Mouse (Mus musculus) splenic B cell, adult 2 months (primary cell): Measurements from ENCODE around the gene Ylpm1.

ENCODE experiments used
- DNase-seq: peaks from one replicate; pipeline ENCODE4 v3.0.0-alpha.2; 2011; ENCODE audit warnings: low read depth, low spot score
- H3K27me3 ChIP-seq: 2 replicates; pipeline ENCODE4 v1.6.1; 2012; ENCODE audit warnings: mild to moderate bottlenecking, low read length, moderate library complexity, mixed read lengths; ENCODE audit not compliant: control insufficient read depth, poor library complexity, insufficient read depth, severe bottlenecking
- H3K36me3 ChIP-seq: 2 replicates; pipeline ENCODE4 v1.6.1; 2012; ENCODE audit warnings: mild to moderate bottlenecking, low read length, moderate library complexity, mixed read lengths; ENCODE audit not compliant: control insufficient read depth, poor library complexity, insufficient read depth, severe bottlenecking

Gene Ylpm1

DNA sequence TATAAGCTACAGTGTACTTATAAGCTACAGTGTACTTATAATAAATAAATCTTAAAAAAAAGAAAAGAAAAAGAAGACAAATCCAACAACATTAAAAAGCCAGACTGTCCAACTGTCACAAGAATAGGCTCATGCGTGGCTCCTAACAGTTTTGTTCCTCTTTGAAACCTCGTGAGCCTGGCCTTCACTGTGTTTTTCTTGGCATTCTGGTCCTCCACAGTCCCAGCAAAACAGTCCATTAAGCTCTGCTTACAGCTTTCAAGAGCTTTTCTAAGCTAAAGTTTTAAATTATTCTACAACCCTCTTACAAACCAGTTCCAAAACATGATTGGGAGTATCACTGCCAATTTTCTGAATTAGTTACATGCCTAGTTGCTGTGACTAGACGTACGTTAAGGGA is 6.7 kb upstream of the Ylpm1 start:
- Histone ChIP-seq H3K27me3 (no peaks in the 10 kb centered on the region), H3K36me3 (no peaks in the 10 kb centered on the region)
- no peak for DNase-seq

DNA sequence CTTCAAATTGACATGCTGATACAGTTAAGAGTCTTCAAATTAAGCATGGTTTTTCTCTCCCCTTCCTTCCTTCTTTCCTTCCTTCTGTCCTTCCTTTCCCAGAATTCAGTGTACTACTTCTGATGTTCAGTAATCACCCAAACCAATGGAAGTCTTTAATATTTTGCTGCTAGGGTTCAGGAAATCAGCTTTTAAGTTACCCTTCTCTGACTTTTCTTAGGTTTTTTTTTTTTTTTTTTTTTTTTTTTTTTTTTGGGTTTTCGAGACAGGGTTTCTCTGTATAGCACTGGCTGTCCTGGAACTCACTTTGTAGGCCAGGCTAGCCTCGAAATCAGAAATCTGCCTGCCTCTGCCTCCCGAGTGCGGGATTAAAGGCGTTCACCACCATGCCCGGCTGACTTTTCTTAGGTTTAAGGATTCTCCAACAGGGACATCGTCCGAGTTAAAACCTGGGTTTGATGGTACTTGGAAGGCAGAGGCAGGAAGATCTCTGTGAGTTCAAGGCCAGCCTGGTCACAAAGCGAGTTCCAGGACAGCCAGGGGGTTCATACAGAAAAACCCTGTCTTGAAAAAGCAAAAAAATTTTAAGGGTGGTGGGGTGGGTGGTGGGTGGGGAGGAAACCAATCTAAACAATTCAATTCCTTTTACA is 884 bp upstream of the Ylpm1 start:
- DNase-seq = no peak

DNA sequence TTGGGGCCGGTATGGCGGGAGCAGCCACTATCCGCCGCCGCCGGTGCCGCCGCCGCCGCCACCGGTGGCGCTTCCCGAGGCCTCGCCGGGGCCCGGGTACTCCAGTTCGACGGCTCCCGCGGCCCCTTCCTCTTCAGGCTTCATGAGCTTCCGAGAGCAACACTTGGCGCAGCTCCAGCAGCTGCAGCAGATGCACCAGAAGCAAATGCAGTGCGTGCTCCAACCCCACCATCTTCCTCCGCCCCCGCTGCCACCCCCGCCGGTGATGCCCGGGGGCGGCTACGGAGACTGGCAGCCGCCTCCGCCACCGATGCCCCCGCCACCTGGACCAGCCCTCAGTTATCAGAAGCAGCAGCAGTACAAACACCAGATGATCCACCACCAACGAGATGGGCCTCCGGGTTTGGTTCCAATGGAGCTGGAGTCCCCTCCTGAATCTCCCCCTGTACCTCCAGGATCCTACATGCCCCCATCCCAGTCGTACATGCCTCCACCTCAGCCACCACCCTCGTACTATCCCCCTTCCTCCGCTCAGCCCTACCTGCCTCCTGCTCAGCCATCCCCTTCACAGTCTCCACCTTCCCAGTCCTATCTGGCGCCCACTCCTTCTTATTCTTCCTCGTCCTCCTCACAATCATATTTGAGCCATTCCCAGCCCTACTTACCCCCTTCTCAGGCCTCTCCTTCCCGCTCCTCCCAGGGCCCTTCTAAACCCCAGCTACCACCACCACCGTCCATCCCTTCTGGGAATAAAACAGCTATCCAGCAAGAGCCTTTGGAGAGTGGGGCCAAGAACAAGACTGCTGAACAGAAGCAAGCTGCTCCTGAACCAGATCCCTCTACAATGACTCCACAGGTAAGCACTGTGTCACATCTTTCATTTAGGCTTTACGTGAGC is 629 bp downstream of the Ylpm1 start:
- H3K36me3 ChIP-seq = no peaks in the 10 kb centered on the region
- no peak for DNase-seq
- no peaks in the 10 kb centered on the region for H3K27me3 ChIP-seq

More for the DNA sequence above, 884 bp upstream of the Ylpm1 start:
- Histone ChIP-seq H3K27me3 (no peaks in the 10 kb centered on the region), H3K36me3 (no peaks in the 10 kb centered on the region)

DNA sequence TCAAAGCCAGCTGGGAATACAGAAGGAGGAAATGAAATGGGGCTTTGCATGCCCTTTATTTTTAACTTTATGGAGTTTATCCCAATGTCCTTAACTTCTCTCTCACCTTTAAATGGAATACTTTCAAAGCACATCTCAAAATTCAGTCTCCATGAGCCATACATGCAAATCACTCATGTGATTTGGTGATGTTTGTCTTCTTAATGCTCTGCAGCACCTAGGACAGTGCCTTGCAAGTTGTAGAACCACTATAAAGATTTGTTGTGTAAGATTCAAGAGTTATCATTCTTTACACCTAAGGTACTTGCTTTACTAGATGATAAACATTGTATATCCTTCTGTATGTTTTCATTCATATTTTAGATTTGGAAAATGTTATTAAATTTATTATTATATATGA is 2.9 kb downstream of the Ylpm1 start:
- H3K27me3 ChIP-seq = no peaks in the 10 kb centered on the region
- DNase-seq = no peak

DNA sequence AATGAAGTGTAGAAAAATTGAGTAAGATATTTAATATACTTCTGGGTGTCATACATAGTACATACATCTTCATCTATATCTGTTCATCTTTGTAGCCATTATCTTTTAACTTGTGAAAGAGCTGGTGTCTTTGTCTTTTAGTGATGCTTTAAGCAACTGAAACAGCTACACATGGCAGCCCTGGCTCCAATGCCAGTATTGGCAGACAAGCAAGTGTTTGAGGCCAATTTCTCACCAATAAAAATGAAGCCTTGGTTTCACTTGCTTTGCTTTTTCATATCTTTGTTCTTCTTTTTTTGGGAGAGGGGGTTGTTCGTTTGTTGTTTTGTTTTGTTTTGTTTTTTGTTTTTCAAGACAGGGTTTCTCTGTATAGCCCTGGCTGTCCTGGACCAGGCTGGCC is 10.1 kb downstream of the Ylpm1 start:
- H3K36me3 ChIP-seq = no peaks in the 10 kb centered on the region
- no peaks in the 10 kb centered on the region for H3K27me3 ChIP-seq
- DNase-seq = no peak

More for the DNA sequence above, 2.9 kb downstream of the Ylpm1 start:
- H3K36me3 ChIP-seq = no peaks in the 10 kb centered on the region

DNA sequence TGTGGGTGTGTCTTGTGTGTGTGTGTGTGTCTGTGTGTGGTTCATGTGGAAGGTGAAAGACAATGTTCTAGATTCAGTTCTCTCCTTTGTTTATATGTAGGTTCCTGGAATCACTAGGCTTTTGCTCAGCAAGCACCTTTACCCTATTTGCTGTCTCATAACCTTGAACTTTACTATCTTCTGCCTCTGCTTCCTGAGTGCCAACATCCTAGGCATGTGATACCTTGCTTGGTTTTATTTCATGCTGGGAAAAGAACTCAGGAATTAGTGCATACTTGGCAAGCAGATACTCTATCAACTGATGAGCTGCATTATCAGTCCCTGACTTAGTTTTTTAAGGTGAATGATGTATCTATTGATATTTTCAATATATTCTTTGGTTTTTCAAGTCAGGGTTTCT is 10.9 kb downstream of the Ylpm1 start:
- no peaks in the 10 kb centered on the region for H3K27me3 ChIP-seq
- no peak for DNase-seq
- H3K36me3 ChIP-seq = no peaks in the 10 kb centered on the region

DNA sequence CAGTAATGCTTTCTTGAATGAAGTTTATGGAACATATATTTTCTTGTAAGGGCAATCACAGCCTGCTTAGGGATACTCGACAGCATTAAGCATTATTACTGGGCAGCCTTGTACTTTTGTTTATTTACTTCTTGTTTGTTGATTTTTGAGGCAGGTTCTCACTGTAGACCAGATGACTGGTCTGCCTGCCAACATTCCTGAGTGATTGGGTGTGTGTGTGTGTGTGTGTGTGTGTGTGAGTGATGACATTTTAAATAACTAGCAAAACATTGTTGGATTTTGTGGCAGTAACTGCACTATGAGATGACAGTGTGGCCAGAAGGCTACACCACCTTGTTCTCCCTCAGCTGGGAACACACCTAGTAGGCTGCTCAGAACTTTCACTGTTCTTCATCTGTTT is 13.7 kb downstream of the Ylpm1 start:
- H3K36me3 ChIP-seq = no peaks in the 10 kb centered on the region; the same call in 1 of the 2 replicates
- no peaks in the 10 kb centered on the region for H3K27me3 ChIP-seq
- DNase-seq = no peak

DNA sequence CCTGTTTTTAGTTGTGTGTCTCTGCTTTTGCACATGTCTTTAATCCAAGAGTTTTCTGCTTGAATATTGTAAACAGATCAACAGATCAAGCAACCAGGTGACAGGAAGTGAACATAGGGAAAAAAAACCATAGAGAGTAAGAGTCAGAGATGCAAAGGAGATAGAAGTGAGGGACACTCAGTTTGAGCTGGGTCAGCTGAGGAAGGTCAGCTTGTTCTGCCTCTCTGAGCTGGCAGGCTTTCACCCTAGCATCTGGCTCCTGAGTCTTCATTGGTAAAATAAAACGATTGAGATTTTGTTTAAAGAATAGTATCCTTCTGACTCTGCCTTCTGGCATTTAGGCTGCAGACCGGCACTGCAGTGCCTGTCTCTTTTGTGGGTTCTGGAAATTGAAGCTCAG is 14.4 kb downstream of the Ylpm1 start:
- DNase-seq = no peak
- Histone ChIP-seq H3K27me3 (no peaks in the 10 kb centered on the region), H3K36me3 (no peaks in the 10 kb centered on the region; the same call in 1 of the 2 replicates)

DNA sequence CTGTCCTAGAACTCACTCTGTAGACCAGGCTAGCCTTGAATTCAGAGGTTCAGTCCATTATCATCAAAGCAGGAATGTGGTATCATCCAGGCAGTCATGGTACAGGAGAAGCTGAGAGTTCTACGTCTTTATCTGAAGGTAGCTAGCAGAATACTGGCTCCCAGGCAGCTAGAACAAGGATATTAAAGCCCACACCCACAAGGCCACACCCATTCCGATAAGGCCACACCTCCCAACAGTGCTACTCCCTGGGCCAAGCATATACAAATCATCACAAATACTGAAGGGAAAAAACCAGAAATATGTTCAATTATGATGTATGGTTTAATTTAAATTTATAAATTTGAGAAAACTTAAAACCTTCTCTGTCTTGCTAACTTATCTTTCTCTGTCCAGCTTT is 16.1 kb downstream of the Ylpm1 start:
- no peak for DNase-seq
- Histone ChIP-seq H3K27me3 (no peaks in the 10 kb centered on the region), H3K36me3 (no peaks in the 10 kb centered on the region; the same call in 1 of the 2 replicates)

DNA sequence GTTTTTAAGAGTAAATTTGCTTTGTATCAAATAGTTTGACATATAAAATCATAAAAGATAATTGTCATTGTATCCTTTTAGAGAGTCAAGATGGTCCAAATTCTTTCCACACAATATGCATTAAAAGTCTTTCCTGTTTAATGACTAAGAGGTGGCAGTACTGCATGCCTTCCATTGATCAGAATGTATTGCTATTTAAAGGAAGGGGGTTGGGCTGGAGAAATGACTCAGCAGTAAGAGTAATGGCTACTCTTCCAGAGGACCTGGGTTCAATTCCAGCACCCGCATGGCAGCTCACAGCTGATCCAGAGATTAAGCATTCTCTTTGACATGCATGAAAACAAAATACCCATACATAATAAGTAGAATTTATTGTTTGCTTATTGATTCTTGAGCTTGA is 25.9 kb downstream of the Ylpm1 start:
- H3K36me3 ChIP-seq = no peaks in the 10 kb centered on the region
- no peak for DNase-seq
- no peaks in the 10 kb centered on the region for H3K27me3 ChIP-seq

DNA sequence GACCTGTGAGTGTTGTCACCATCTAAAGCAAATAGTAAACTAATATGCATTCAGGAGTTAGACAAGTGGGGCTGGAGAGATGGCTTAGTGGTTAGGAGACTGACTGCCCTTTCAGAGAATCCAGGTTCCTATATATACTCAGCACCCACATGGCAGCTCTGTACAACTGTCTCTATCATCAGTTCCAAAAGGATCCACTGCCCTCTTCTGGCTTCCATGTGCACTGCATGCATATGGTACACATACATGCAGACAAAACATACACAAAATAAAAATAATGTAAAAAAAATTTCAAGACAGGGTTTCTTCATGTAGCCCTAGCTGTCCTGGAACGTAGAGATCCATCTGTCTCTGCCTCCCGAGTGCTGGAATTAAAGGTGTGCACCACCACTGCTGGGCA is 36.6 kb downstream of the Ylpm1 start:
- peak; percentile 53 for DNase-seq
- H3K36me3 ChIP-seq = peaks cover 4% of the 10 kb centered on the region; the same call in 1 of the 2 replicates

DNA sequence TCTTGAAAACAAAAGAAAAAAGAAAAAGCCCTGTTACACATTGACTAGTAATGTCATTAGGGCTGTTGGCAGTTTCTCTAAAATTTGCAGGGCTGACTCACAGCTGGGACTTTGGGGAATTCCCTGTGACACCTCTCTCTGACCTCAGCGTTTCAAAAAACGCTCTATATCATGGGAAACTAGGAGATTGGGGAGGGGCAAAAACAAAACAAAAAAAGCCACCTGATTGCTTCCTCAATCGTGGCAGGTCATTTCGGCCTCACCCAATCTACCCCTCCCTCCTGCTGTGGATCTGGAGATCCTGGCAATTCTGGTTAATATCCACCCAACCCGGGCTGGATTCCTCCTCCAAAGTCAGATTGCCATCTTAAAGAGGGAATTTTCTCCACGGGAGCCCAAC is 55.1 kb downstream of the Ylpm1 start:
- DNase-seq = peak; percentile 31
- peaks cover 4% of the 10 kb centered on the region for H3K36me3 ChIP-seq

More for the DNA sequence above, 36.6 kb downstream of the Ylpm1 start:
- no peaks in the 10 kb centered on the region for H3K27me3 ChIP-seq

DNA sequence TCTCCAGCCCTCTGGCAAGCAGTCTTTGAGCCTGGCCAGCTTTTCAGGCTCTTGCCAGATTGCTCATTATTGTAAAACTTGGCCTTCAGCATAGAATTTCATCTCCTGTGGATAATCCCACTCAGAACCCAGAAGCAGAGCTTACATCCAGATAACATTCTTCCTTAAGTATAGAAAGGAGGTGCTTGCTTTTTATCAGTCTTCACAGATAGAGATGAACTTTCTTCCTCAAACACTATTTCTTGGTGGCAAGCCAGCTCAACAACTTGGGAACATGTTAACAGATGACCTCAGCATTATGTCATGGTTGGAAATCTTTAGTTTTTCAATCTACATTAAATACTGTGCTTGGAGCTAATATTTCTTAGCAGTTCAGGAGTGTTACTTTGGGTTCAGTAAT is 74.9 kb downstream of the Ylpm1 start:
- Histone ChIP-seq H3K27me3 (no peaks in the 10 kb centered on the region), H3K36me3 (peaks cover 16% of the 10 kb centered on the region)
- no peak for DNase-seq

More for the DNA sequence above, 55.1 kb downstream of the Ylpm1 start:
- H3K27me3 ChIP-seq = no peaks in the 10 kb centered on the region

DNA sequence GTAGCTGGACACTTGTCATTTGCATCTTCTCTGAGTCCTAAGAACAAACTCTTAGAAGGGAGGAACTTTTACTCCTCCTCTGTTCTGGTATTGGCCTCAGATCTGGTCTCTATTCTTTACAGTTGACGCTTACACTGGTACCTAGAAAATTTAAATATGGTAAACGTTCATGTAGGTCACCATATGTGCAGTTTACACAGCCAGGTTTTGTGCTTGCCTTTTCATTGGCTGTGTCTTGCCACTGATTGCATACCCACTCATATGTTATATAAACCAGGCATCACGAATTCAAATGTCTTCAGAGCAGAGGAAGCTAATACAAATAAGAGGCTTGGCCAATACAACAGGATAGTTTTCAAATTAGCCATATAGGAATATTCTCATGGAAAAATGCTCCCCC is 81.0 kb downstream of the Ylpm1 start:
- no peaks in the 10 kb centered on the region for H3K27me3 ChIP-seq
- no peak for DNase-seq
- peaks cover 8% of the 10 kb centered on the region for H3K36me3 ChIP-seq

DNA sequence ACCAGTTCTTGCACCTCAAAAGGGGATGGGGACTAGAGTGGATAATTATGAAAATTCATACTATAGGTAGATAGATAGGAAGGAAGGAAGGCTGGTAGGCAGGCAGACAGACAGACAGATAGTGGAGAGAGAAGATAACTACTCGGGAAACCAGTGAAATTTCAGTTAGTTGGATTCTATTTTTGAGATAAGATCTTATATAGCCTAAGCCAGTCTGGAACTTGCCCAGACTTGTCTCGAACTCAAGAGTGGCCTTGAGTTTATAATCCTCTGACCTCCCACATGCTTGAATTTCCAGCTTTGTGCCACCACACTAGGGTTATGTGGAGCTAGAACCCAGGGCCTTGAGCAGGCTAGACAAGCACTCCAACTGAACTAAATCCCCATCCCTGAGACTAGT is 88.1 kb downstream of the Ylpm1 start:
- Histone ChIP-seq H3K27me3 (no peaks in the 10 kb centered on the region), H3K36me3 (no peaks in the 10 kb centered on the region; the same call in 1 of the 2 replicates)
- DNase-seq = no peak
